Mouse (Mus musculus): ENCODE data around the gene Yes1.
"Not testable (repeated sequence)": the region's sequence is repeated elsewhere in the genome, so short reads cannot be mapped to it uniquely, and the experiment has no call there.

The Yes1 gene

DNA sequence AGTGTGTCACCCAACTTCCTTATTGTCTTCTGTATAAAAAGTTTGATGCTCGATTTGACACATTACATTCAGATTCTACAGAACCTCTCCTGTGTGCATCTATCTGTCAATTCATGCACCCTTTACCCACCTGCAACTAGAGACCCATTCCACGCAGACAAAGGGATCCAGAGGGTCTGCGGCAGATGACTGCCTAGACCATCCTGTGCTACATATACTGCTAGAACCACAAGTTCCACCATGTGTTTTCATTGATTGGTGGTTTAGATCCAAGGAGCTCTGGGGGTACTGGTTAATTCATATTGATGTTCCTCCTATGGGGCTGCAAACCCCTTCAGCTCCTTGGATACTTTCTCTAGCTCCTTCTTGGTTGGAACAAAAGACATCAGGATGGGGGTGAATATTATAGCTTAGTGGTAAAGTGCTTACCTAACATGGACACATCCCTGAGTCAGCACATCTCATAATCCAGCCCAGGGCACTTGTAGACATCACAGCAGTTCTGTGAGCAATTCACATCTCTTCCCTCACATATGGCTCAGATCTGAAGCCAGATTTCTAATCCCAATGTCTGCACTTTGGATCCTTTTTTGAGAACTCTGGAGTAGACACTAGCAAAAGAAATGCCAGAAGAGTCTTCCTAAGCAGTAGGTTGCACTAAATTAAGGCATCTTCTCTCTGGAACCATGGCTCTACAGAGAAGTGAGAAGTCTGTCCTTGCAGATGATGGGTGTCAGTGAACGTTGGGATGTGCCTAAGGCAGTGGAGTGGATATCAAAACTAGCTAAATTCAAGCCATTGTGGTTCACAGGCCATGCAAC lies 101.5 kb downstream of the Yes1 start:
- no peak for DNase-seq

DNA sequence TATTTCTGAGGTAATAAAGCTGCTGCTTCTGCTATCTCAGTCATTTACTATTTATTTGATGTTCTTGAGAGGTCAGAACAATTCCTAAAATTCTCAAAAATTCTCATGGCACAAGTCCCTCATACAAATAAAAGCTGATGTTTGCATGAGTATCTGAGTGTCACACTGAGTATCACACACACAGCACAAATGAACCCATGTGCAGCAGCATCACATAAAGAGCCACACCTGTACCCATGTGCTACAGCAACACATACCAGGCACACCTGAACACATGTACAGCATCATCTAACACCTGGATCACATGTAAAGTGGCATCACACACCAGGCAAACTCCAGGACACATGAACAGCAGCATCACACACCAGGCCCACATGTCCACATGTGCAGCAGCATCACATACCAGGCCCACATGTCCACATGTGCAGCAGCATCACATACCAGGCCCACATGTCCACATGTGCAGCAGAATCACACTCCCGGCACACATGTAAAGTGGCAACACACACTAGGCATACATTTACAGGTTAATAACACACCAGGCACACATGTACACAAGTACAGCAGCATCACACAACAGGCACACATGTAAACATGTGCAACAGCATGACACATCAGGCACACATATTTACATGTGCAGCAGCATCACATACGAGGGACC lies 102.2 kb downstream of the Yes1 start:
- DNase-seq, result no peak

DNA sequence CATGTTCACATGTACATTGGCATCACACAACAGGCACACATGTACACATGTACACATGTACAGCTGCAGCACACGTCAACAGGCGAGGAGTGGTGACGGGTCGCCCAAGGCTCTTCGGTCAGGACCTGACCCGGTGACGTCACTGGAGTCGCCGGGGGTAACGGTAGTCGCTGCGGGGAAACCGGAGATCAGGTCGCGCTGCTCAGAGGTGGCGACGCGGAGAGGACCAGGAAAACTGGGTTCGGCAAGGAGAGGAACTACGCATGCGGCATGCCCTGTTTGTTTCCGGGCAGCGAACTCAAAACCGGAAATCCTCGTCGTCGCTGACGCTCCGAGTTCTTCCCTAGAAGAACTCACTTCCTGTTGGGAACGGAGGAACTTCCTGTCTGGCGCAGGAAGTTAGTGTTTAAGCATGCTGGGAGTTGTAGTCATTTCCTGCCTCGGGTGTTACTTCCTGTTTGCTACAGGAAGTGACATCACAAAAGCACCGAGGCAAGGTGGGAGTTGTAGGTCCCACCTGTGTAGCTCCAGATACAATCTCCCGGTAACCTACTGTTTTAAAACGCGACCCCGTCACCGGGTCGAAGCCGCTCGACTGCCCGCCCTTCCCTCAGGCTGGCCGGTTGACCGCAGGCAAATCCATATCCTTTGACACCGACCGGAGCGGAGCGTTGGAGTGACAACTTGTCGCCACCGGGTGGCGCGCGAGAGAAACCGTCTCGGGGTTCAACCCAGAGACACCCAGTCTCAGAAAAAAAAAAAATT lies 102.9 kb downstream of the Yes1 start:
- DNase-seq, result peak; percentile 92

DNA sequence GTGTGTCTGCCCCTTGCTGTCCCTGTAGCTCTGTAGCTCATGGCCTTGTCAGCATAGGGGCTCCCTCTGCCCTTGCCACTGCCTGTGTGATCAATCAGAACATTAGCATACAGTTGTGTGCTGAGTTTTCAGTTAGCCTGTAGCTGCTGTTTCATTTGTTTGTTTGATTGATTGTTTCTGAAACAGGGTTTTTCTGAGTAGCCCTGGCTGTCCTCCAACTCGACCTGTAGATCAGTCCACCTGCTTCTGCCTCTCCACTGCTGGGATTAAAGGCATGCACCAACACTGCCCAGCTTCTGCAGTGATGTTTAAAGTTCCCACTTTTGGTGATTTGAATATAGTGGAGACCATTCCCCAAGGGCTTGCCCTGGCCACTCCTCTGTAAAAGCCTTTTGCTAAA lies 106.8 kb downstream of the Yes1 start:
- no peak for DNase-seq

DNA sequence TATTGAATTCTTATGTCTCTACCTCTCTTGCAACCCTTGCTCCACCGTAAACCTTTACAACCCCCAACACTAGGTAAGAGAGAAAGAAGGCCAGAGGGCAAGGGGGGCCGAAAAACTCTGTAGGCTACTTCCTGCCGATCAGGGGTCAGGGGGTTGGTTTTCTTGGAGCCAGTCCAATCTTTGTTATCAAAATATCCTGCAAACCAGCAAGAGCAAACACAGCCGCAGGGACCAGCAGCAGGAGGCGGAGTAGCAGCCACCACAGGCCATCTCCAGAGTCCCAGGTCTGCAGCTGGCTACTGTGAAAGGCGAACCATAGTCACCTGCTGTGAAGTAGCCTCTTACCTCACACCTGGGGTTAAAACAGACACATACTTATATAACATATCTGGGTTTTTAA lies 107.9 kb downstream of the Yes1 start:
- no peak for DNase-seq

DNA sequence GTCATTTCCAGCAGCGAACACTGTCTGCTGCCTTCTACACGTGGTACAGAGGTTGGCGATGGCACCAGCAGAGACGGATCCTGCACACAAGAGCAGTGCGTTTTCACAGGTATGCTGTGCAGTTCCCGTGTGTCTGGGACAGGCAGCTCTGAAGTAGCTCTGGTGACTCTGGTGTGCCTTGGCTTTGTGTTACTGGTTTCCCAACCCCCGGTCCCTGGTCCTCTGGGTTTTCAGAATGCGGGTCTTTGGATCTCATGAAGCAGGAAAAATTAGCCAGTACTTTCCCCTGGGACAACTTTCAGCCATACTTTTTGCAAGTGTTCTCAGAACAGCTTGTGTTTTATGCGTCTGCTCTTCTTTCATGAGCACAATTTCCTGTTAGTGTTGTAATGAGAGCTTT lies 109.4 kb downstream of the Yes1 start:
- DNase-seq, result no peak

DNA sequence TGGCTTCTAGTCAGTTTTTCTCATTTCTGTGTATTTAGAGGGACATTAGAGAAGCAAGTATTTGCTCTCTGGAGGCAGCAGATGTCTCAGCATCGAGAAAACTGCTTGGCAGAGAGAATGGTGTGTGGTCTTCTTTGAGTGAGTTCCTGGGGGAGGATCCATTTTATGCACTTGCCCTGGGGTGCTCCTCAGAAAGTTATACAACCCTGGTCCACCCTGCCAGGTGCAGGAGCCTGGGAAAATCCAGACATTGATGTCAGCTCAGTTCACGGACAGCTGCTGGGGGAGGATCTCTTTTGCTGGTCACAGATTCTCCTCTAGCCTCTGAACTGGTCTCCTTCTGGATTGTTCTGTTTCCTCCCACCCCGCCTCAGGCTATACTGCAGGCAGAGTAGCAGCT lies 110.3 kb downstream of the Yes1 start:
- no peak for DNase-seq

DNA sequence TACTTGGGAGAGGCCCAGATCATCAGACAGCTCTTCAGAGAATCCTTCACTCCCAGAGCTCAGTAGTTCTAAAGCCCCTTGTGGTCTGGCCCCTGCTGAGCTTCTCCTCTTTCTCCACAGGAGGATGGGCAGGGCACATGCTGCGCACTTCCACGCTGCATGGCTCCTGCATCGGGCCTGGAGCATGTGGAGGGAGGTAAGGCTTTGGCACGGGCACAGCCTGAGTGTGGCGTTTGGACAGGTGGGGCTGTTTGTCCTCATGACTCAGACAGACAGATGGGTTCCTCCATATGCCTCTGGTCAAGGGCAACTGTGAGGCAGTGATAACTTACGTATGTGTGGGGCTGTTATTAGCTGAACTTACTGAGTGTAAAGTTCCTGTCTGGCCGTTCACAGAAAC lies 111.3 kb downstream of the Yes1 start:
- DNase-seq, result no peak

DNA sequence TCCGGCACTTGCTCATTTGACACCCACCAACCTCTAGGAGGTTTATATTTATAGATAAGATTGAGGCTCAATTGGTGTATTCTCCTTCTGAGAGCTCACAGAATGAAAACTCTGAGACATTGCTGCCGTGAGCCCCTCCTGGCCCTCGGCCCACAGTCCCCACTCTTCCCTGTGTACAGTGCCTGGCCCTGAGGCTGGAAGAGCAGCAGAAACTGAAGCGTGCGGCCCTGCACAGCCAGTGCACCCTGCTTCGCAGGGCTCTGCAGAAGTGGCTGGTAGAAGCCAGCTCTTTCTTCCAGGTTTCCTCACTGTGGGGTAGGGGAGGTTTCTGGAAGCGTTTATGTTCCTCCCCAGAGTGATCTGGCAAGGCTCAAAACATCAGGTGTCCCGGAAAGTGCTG lies 111.7 kb downstream of the Yes1 start:
- DNase-seq, result not testable (repeated sequence)

DNA sequence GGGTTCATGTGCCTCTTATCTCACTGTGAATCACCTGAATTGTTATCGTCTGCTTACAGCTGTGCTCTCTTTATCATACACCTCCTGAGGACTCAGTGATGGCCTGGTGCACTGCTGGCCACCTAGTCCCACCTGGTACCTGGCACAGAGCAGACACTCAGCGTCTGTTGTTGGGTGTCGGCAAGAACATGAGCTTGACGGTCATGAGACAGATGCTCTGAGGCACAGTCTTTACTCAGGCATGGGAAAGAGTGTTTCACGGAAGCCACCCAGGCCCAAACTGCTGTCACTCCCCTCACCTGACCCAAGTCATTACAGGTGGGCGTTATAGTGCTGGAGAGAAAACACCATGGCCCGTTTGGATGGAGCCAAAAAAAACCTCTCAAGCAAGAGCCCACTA lies 113.0 kb downstream of the Yes1 start:
- no peak for DNase-seq

DNA sequence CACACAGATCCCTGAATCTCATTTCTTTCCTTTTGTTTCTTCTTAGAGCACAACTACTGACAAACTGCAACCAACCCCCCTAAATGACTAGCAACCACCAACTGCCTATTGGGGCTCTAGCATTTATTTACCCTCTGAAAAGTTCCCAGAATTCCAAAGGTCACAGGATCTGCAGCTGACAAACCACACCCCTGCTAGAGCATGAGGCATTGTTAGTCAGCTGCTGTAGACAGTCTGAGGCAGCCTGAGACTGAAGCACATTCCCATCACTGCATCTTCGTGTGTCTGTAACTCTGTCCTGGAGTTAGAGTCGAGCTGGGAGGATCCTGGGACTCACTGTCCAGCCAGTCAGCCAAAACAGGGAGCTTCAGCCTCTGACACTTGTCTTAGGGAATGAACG lies 114.4 kb downstream of the Yes1 start:
- not testable (repeated sequence) for DNase-seq

DNA sequence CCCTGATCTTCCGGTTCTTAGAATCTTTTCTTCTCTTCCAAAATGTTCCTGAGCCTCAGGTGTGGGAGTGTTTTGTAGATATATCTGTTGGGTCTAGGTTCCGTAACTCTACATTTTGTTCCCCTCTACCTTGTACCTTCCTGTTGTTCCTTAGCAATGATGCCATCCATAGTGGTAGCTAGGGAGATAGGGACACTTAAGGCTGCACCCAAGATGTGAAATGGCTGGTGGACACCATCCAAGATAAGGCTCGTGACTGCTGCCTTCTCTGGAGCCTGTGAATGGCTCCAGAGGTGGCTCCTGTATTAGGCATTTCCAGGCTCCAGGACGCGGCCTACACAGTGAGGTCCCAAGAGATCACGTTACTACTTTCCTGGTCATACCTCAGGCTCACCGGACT lies 117.3 kb downstream of the Yes1 start:
- no peak for DNase-seq

DNA sequence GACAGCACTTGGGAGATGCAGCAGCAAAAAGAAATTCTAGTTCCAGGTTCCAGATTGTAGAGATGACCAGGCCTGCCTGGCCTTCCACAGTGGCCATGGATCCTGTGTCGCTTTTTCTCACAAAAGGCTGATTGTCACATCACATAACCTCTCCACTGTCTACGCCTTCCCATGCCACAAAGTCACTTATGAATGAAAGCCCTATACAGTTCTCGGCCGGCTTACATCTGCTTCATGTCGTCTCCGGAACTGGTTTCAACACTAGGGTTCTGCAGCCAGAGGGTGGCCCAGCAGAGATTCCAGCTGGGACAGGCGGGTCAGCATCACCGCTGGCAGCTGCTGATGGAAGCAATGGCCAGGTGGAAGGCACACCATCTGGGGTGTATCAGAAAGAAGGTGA lies 117.9 kb downstream of the Yes1 start:
- no peak for DNase-seq

DNA sequence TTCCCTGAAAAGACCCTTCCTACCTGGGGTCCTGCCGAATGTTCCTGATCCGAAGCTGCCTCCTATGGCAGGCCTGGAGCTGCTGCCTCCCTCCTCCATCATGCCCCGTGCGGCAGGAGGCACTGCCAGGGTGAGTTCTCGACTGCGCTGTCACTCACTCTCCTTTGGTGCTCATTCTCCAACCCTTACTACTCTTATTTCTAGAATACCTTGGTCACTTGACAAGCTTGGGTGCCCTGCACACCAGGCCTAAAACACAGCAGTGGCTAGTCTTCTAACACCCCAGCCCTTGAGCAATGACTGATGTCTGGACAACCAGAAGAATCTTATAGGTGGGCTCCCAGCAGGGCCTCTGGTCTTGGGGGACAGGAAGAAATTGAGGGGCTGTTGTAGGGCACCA lies 122.9 kb downstream of the Yes1 start:
- not testable (repeated sequence) for DNase-seq

DNA sequence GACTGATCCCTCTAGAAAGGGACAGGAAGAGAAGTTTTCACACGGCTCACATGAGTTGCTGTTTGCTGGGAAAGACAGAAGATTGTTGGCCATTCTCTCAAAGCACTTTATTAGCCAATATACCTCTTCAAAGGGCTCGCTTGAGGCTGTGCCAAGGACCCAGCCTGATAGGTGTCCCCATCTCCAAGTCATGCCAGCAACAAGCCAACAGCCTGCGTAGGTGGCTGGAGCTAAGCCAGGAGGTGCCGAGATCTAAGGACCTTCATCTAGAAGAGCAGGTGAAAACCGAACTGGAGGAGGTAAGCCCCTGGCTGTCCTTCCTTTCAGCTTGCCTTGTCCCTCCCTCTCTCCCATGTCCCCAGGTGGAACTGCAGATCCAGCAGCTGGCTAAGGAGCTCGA lies 124.8 kb downstream of the Yes1 start:
- DNase-seq, result no peak

Data from thymus, postnatal 4 days (tissue).